20 mouse cellular contexts compared by ENCODE assay signal in genomic region chr6:92370896-92371295, GRCm38 (mm10).
DNase-seq lines count a peak whose midpoint lies in the region; ATAC-seq and TF ChIP-seq lines count a peak whose summit lies in the region.
"Had no signal": no experiment of that assay in that cellular context is flagged by ENCODE, and none has a peak within 500 bp of the region (broad histone marks: within the 10 kb centered on the region; RNA-seq: fewer than 3 reads in every experiment).

No protein-coding gene starts in this region.

- DNase-seq in embryo, embryonic 10 days (ENCODE audit: low spot score), result peak; percentile 9
- no peak for DNase-seq in embryo, embryonic 11 days
- DNase-seq in heart, postnatal 10 days, result peak; percentile 11 to 12
- DNase-seq in heart, postnatal 25 days (ENCODE audit: low spot score), result no peak
- peak; percentile 38 for DNase-seq in lung, postnatal 10 days
- no peak for DNase-seq in lung, postnatal 0 days (ENCODE audit: low spot score)
- DNase-seq in MN1 (ENCODE audit: low spot score), result peak; percentile 30
- no peak for DNase-seq in left cerebral cortex, adult 11 months (ENCODE audit: low spot score)
- DNase-seq: cerebellum, adult 11 months; cerebellum, adult 2 months; cerebellum, adult 9-11 months; cerebellum, postnatal 25 days; gastrocnemius, postnatal 25 days; heart, postnatal 4 days had no signal

- no peaks in the 10 kb centered on the region for H3K4me1 ChIP-seq in lung, postnatal 0 days (ENCODE audit: insufficient read depth, low read depth, low read length)
- H3K4me1 ChIP-seq: forebrain, embryonic 10.5 days; forebrain, embryonic 13.5 days had no signal

- TF ChIP-seq CTCF in lung, postnatal 0 days (IDR thresholded peaks at IDR 0.05), result no peak

- no peak overlapping the region for H3K27ac ChIP-seq in lung, postnatal 0 days (ENCODE audit: low read length)
- H3K27ac ChIP-seq: forebrain, embryonic 10.5 days; forebrain, embryonic 13.5 days; hindbrain, embryonic 14.5 days; hindbrain, postnatal 0 days had no signal

- 39% methylated on average over 5 of the region's 5 CpGs for WGBS in lung, postnatal 0 days

- H3K9me3 ChIP-seq in lung, postnatal 0 days (ENCODE audit: low read length), result no peaks in the 10 kb centered on the region

- H3K4me2 ChIP-seq in lung, postnatal 0 days (replicated peaks; ENCODE audit: low read depth, low read length), result no peak overlapping the region
- H3K4me2 ChIP-seq: forebrain, embryonic 13.5 days; heart, embryonic 11.5 days; hindbrain, embryonic 14.5 days had no signal

- no peak for ATAC-seq in lung, postnatal 0 days
- ATAC-seq: forebrain, embryonic 13.5 days; hindbrain, postnatal 0 days; inflammation-experienced regulatory T-cells, adult 6 months had no signal

- no peak overlapping the region for H3K9ac ChIP-seq in lung, postnatal 0 days (replicated peaks; ENCODE audit: low read depth)
- H3K9ac ChIP-seq: forebrain, embryonic 13.5 days; hindbrain, embryonic 14.5 days had no signal

- H3K27me3 ChIP-seq in lung, postnatal 0 days (replicated peaks; ENCODE audit: insufficient read depth, low read length), result no peaks in the 10 kb centered on the region
- H3K27me3 ChIP-seq: forebrain, embryonic 13.5 days had no signal

- H3K36me3 ChIP-seq in lung, postnatal 0 days (ENCODE audit: insufficient read depth, low read length), result 0 out of 2 replicates have a peak, but pooled peaks cover 1% of the 10 kb centered on the region

- no peak for TF ChIP-seq EP300 in lung, postnatal 0 days (IDR thresholded peaks at IDR 0.05)

- intact Hi-C loops in heart, postnatal 10 days (cut with DNase I), result no loop called here
- intact Hi-C loops in heart, postnatal 25 days (cut with DNase I), result no loop called here

- no peak overlapping the region for H3K4me3 ChIP-seq in lung, postnatal 0 days (ENCODE audit: low read depth, low read length)
- H3K4me3 ChIP-seq: forebrain, embryonic 10.5 days; forebrain, embryonic 13.5 days had no signal

Comparison
In these comparisons a context has a peak if more than half of its experiments do, and no peak if none do; other contexts are left out.
1. DNase-seq: peak in embryo, embryonic 10 days (single experiment), heart, postnatal 10 days (2 of 2), lung, postnatal 10 days (single experiment) and MN1 (single experiment); none in embryo, embryonic 11 days (single experiment), heart, postnatal 25 days (single experiment), lung, postnatal 0 days (single experiment) and left cerebral cortex, adult 11 months (single experiment).